Mouse (Mus musculus): ENCODE measurements around the gene Tpd52l1. TPM values are rescaled to one million over a fixed set of nuclear protein-coding genes. Genes with fewer than 3 reads are reported as not detected.

Tpd52l1 gene
- polyA plus RNA-seq, 1 experiment from 2014 or later: 19.8 TPM

DNA sequence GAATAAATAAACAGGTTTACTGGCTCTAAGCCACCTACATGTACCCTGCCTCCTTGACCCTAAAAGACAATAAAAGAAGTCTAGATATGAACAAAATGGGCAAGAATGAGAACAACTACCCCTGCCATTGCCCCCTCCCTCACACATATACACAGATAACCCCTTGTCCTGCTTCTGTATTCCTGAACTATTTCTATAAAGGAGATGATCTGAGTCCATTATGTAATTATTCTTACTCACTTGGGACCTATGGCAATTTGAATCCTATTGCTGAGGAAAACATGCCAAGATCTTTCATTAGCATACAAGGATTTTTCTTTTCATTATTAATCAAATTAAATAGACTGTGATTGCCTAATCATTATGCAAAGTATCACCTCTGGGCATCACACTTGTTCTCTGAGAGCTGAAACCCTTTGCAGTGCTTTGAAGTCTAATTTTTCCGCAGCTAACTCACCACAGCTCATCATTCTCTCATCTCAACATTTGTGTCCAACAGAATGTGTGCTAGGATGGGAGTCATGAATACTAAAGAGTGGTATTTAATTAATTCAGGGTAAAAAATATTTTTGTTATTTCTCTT, 92.8 kb downstream of the Tpd52l1 start:
- H3K9ac ChIP-seq (replicated peaks; ENCODE audit: low read depth, low read length): no peak overlapping the region
- H3K36me3 ChIP-seq (ENCODE audit: control insufficient read depth, insufficient read depth): no peaks in the 10 kb centered on the region
- WGBS: 38% methylated on average over 1 of the region's 1 CpGs
- H3K27me3 ChIP-seq (replicated peaks; ENCODE audit: control insufficient read depth, insufficient read depth, low read length): no peaks in the 10 kb centered on the region
- H3K9me3 ChIP-seq (ENCODE audit: control insufficient read depth, low read length): no peaks in the 10 kb centered on the region
- H3K4me3 ChIP-seq (replicated peaks; ENCODE audit: low read length): no peak overlapping the region
- no peak for ATAC-seq
- no peak overlapping the region for H3K27ac ChIP-seq (ENCODE audit: low read length)
- H3K4me2 ChIP-seq (ENCODE audit: low read length): no peak overlapping the region
- no peaks in the 10 kb centered on the region for H3K4me1 ChIP-seq (replicated peaks; ENCODE audit: control insufficient read depth, insufficient read depth, low read length)

DNA sequence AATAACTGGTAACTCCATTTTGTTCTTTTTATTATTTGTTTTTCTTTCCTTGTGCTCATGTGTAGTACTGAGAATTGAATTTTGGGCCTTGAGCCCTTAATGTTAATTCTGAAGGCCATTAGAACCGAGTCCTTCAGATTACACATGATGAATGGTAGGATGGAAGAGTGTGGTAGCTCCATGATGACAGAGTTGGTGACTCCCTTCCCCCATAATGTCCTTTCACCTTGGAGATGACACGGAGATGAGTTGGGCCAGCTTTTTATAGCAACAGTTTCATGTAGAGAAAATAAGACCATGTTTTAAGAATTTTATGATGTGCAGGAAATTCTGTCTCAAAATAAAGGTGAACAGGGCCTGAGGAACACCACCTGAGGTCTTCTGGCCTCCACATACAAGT, 94.7 kb downstream of the Tpd52l1 start:
- Histone ChIP-seq H3K9ac (replicated peaks; ENCODE audit: low read depth, low read length) (no peak overlapping the region), H3K4me2 (ENCODE audit: low read length) (no peak overlapping the region), H3K9me3 (ENCODE audit: control insufficient read depth, low read length) (no peaks in the 10 kb centered on the region), H3K36me3 (ENCODE audit: control insufficient read depth, insufficient read depth) (no peaks in the 10 kb centered on the region), H3K27me3 (replicated peaks; ENCODE audit: control insufficient read depth, insufficient read depth, low read length) (no peaks in the 10 kb centered on the region), H3K4me1 (replicated peaks; ENCODE audit: control insufficient read depth, insufficient read depth, low read length) (no peaks in the 10 kb centered on the region), H3K27ac (ENCODE audit: low read length) (no peak overlapping the region), H3K4me3 (replicated peaks; ENCODE audit: low read length) (no peak overlapping the region)
- no peak for ATAC-seq
- WGBS: 95% methylated on average over 2 of the region's 2 CpGs

DNA sequence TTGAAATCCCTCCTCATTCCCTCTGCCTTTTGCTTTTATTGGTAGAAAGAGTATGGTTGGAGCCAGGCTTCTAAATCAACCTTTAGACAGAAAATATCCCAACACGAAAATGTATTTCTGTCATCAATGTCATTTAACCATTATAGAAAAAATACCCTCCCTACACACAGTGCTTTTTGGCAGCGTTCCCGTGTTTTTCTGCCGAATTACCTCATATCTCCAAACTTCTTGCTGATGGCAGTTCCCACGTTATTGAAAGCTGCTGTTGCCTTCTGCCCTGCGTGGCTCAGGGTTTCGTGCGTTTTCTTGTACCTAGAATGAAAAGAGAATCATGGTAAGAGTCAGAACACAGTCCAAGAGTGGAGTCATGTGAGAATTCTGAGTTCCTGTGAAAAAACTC, 99.4 kb downstream of the Tpd52l1 start:
- H3K4me2 ChIP-seq (ENCODE audit: low read length): no peak overlapping the region
- ATAC-seq: no peak

DNA sequence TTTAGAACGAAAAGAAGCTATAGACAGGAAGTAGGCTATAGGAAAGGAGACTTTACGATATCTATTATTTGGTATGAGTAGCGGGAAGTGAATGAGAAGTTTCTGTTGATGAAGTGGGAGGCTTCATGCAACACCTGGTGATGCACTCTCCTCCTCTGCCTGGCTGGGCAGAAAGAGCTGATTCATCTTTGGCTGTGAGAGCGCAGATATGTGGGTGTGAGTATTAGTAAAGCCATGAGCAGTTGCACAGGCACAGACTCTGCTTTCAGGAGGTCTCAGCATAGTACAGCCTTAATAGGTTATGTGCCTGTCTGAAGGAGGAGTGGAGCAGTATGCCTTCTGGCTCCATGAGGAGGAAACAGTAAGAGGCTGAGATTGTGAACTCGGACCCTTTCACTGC, 109.3 kb downstream of the Tpd52l1 start:
- no peaks in the 10 kb centered on the region for H3K4me1 ChIP-seq (replicated peaks; ENCODE audit: control insufficient read depth, insufficient read depth, low read length)
- no peak for ATAC-seq
- no peaks in the 10 kb centered on the region for H3K36me3 ChIP-seq (ENCODE audit: control insufficient read depth, insufficient read depth)
- no peaks in the 10 kb centered on the region for H3K9me3 ChIP-seq (ENCODE audit: control insufficient read depth, low read length)
- no peak overlapping the region for H3K4me2 ChIP-seq (ENCODE audit: low read length)
- H3K9ac ChIP-seq (replicated peaks; ENCODE audit: low read depth, low read length): no peak overlapping the region
- no peak overlapping the region for H3K27ac ChIP-seq (ENCODE audit: low read length)
- no peak overlapping the region for H3K4me3 ChIP-seq (replicated peaks; ENCODE audit: low read length)
- WGBS: 93% methylated on average over 5 of the region's 5 CpGs
- H3K27me3 ChIP-seq (replicated peaks; ENCODE audit: control insufficient read depth, insufficient read depth, low read length): no peaks in the 10 kb centered on the region

More for the DNA sequence above, 99.4 kb downstream of the Tpd52l1 start:
- no peaks in the 10 kb centered on the region for H3K36me3 ChIP-seq (ENCODE audit: control insufficient read depth, insufficient read depth)
- no peak overlapping the region for H3K4me3 ChIP-seq (replicated peaks; ENCODE audit: low read length)
- no peak overlapping the region for H3K27ac ChIP-seq (ENCODE audit: low read length)
- H3K9ac ChIP-seq (replicated peaks; ENCODE audit: low read depth, low read length): no peak overlapping the region
- WGBS: 80% methylated on average over 8 of the region's 8 CpGs
- no peaks in the 10 kb centered on the region for H3K4me1 ChIP-seq (replicated peaks; ENCODE audit: control insufficient read depth, insufficient read depth, low read length)
- H3K27me3 ChIP-seq (replicated peaks; ENCODE audit: control insufficient read depth, insufficient read depth, low read length): no peaks in the 10 kb centered on the region
- H3K9me3 ChIP-seq (ENCODE audit: control insufficient read depth, low read length): no peaks in the 10 kb centered on the region

DNA sequence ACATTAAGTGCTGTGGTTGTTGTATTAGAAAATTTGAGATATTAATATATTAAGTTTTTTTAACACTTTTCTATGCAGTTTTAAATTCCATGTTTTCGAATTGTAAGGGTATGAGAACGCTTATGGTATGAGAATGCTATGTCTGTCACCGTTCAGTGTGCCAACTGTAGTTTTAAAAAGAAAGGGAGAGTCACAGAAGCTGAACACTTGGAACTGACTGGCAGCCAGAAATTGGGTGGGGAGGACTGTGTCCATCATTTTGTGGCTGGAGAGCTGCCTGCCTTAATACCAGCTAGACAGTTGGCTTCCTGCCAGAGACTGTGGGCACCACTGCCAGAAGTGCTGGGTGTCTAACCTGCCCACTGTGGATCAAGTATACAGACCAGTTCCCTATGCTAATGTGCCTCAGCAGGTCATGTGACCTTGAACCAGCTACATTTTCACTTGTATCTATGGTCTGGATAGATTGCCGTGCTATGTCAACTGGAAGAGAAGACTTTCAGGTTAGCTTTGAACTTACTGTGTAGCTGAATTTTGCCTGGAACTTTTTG, 114.5 kb downstream of the Tpd52l1 start:
- Histone ChIP-seq H3K4me1 (replicated peaks; ENCODE audit: control insufficient read depth, insufficient read depth, low read length) (peaks cover 4% of the 10 kb centered on the region), H3K27me3 (replicated peaks; ENCODE audit: control insufficient read depth, insufficient read depth, low read length) (no peaks in the 10 kb centered on the region), H3K4me2 (ENCODE audit: low read length) (no peak overlapping the region), H3K9ac (replicated peaks; ENCODE audit: low read depth, low read length) (no peak overlapping the region), H3K36me3 (ENCODE audit: control insufficient read depth, insufficient read depth) (no peaks in the 10 kb centered on the region), H3K27ac (ENCODE audit: low read length) (no peak overlapping the region), H3K4me3 (replicated peaks; ENCODE audit: low read length) (no peak overlapping the region), H3K9me3 (ENCODE audit: control insufficient read depth, low read length) (no peaks in the 10 kb centered on the region)
- 58% methylated on average over 4 of the region's 4 CpGs for WGBS
- peak; percentile 82 for ATAC-seq

DNA sequence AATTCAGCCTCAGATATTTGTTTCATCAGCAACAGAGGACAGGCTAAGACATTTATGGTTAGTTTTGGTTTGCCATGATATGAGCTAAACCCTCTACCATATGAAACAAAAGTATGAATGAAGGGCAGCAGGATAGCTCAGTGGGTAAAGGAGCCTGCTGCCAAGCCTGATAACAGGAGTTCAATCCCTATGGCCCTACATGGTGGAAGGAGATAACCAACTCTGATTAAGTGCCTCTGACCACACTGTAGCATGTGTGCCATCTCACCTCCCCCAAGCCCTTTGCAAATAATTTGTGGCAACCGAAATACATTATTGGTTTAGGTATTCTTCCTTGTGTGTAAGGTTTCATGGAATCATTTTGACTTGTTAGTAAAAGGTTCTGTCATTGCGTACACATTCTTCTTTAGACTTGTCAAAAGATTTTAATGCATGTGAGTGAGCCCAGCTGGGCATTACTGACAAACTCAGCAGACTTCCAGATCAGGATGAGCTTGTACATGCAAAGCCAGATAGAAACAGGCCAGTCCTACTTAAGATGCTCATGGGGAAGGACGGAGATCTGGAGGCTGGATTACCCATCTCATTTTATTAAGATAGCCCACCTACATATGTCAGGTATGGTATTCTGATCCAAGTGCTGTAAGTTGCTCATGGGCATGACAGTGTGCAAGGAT, 115.3 kb downstream of the Tpd52l1 start:
- no peak overlapping the region for H3K27ac ChIP-seq (ENCODE audit: low read length)
- H3K27me3 ChIP-seq (replicated peaks; ENCODE audit: control insufficient read depth, insufficient read depth, low read length): no peaks in the 10 kb centered on the region
- H3K4me2 ChIP-seq (ENCODE audit: low read length): no peak overlapping the region
- ATAC-seq: no peak
- no peak overlapping the region for H3K9ac ChIP-seq (replicated peaks; ENCODE audit: low read depth, low read length)
- H3K4me3 ChIP-seq (replicated peaks; ENCODE audit: low read length): no peak overlapping the region
- H3K9me3 ChIP-seq (ENCODE audit: control insufficient read depth, low read length): no peaks in the 10 kb centered on the region
- peaks cover 5% of the 10 kb centered on the region; the same call in 1 of the 2 replicates for H3K36me3 ChIP-seq (ENCODE audit: control insufficient read depth, insufficient read depth)
- H3K4me1 ChIP-seq (replicated peaks; ENCODE audit: control insufficient read depth, insufficient read depth, low read length): peaks cover 4% of the 10 kb centered on the region
- WGBS: 96% methylated on average over 3 of the region's 3 CpGs

DNA sequence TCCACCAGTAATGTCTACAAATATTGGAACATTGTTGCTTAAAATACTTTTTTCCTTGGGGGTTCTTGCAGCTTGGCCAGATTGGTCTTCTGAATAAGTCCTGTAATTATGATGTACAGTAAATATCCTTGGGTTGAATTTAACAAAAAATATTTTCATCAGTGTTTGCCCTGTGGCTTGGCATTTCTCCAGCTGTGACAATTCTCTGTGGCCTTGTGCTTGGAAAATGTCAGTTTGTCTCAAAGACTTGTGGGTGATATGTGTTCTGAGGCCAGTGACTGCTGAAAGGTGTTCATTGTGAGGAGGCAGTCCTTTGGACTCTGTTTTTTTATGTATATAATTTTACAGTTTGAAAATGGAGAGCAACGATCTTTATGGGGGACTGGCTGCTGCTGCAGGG, 116.3 kb downstream of the Tpd52l1 start:
- H3K4me1 ChIP-seq (replicated peaks; ENCODE audit: control insufficient read depth, insufficient read depth, low read length): peaks cover 4% of the 10 kb centered on the region
- no peak overlapping the region for H3K4me3 ChIP-seq (replicated peaks; ENCODE audit: low read length)
- no peak overlapping the region for H3K9ac ChIP-seq (replicated peaks; ENCODE audit: low read depth, low read length)
- no peak overlapping the region for H3K27ac ChIP-seq (ENCODE audit: low read length)
- H3K27me3 ChIP-seq (replicated peaks; ENCODE audit: control insufficient read depth, insufficient read depth, low read length): no peaks in the 10 kb centered on the region
- WGBS: 94% methylated on average over 1 of the region's 1 CpGs
- H3K36me3 ChIP-seq (ENCODE audit: control insufficient read depth, insufficient read depth): peaks cover 5% of the 10 kb centered on the region; the same call in 1 of the 2 replicates
- no peak for ATAC-seq
- no peaks in the 10 kb centered on the region for H3K9me3 ChIP-seq (ENCODE audit: control insufficient read depth, low read length)
- no peak overlapping the region for H3K4me2 ChIP-seq (ENCODE audit: low read length)

DNA sequence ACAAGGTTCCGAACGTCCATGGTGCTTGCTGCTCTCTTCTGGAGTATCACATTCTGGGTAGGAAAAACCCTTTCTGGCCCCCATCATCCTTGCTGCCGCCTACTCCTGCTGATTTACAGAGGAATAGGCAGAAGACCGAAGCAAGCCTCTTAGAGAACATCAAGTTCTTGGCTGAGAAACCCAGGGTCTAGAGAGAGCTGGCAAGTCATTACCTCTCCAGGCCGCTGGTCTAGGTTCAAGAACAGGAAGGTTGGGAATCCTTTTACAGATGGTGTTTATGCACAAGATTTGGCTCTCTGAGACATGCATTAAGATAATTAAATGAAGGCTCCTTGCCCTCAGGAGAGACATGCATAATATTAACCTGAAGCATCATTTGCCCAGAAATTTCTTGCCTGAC, 127.3 kb downstream of the Tpd52l1 start:
- H3K4me1 ChIP-seq (replicated peaks; ENCODE audit: control insufficient read depth, insufficient read depth, low read length): peaks cover 7% of the 10 kb centered on the region
- 83% methylated on average over 5 of the region's 5 CpGs for WGBS
- no peak overlapping the region for H3K9ac ChIP-seq (replicated peaks; ENCODE audit: low read depth, low read length)
- H3K27me3 ChIP-seq (replicated peaks; ENCODE audit: control insufficient read depth, insufficient read depth, low read length): no peaks in the 10 kb centered on the region
- H3K27ac ChIP-seq (ENCODE audit: low read length): no peak overlapping the region
- no peaks in the 10 kb centered on the region for H3K36me3 ChIP-seq (ENCODE audit: control insufficient read depth, insufficient read depth)
- no peaks in the 10 kb centered on the region for H3K9me3 ChIP-seq (ENCODE audit: control insufficient read depth, low read length)
- H3K4me2 ChIP-seq (ENCODE audit: low read length): no peak overlapping the region
- no peak for ATAC-seq
- no peak overlapping the region for H3K4me3 ChIP-seq (replicated peaks; ENCODE audit: low read length)

DNA sequence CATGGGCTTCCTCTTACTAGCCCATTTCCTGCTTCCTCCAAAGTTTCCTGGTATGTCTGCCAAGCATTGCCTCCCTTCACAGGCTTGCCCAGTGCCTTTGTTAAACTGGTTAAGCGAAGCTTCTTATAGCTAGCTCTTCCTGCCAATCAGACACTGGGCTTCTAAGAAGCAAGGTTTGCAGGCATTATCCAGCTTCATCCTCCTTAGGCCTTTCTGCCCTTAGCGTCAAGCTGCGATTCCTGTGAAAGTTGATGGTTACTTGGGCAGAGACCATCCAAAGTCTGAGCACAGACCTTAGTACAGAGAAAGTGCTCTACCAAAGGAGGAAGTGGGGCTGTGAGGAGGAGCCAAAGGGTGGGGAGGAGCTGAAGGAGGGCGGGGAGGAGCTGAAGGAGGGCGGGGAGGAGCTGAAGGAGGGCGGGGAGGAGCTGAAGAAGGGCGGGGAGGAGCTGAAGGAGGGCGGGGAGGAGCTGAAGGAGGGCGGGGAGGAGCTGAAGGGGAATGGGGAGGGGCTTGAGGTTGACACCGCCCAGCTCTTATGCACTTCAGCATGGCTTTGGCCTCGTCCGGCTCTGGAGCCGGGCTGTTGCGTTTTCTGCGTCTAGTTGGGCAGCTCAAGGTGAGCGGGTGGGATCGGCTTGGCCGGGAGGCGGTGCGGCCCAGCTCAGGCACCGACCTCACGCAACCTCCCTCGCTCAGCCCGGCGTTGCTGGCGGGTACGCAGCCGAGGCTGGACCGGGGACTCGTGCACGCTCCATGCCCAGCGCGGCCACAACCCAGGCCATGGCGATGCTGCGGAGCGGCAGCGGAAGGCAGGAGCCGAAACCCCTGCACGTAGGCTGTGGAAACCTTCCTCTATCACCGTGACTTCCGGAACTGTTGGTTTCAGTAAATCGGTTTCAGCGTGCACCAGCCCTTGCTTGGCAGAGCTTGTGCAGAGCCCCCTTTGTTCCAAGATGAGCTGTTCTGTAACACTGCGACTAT, 132.6 kb downstream of the Tpd52l1 start, which contains the start of gene Hddc2:
TSS of gene Hddc2 (plus strand) at position 519 of the 984 bp plus-strand sequence.
- H3K27me3 ChIP-seq (replicated peaks; ENCODE audit: control insufficient read depth, insufficient read depth, low read length): no peaks in the 10 kb centered on the region
- H3K27ac ChIP-seq (ENCODE audit: low read length): peak within 1 kb of the TSS; percentile 80
- H3K9ac ChIP-seq (replicated peaks; ENCODE audit: low read depth, low read length): peak within 1 kb of the TSS; percentile 82
- peak; percentile 94 for ATAC-seq
- no peaks in the 10 kb centered on the region; the same call in 1 of the 2 replicates for H3K9me3 ChIP-seq (ENCODE audit: control insufficient read depth, low read length)
- WGBS: 3% methylated on average over 39 of the region's 44 CpGs
- H3K4me2 ChIP-seq (ENCODE audit: low read length): peak within 1 kb of the TSS; percentile 63
- H3K36me3 ChIP-seq (ENCODE audit: control insufficient read depth, insufficient read depth): no peaks in the 10 kb centered on the region
- peaks cover 7% of the 10 kb centered on the region for H3K4me1 ChIP-seq (replicated peaks; ENCODE audit: control insufficient read depth, insufficient read depth, low read length)
- H3K4me3 ChIP-seq (replicated peaks; ENCODE audit: low read length): peak within 1 kb of the TSS; percentile 83

All from forebrain, embryonic 16.5 days (tissue).